Mouse (Mus musculus) bone marrow macrophage, adult 2 months (primary cell): ENCODE data around the gene Osm.

Experiments
- CTCF ChIP-seq: IDR thresholded peaks from 2 replicates; pipeline ENCODE4 v1.5.1; 2012; ENCODE audit warnings: low read depth, mild to moderate bottlenecking, low read length, moderate library complexity
- POLR2A ChIP-seq: IDR thresholded peaks from 2 replicates; pipeline ENCODE4 v1.6.1; 2012; ENCODE audit warnings: mild to moderate bottlenecking, low read depth, low read length, borderline replicate concordance

- no peak for TF ChIP-seq CTCF
- no peak for TF ChIP-seq POLR2A
These were observed 9.9 kb downstream of the Osm start for GRCm38 (mm10) chr11:4246126-4246525.
